Mouse (Mus musculus) thymus, postnatal 4 days (tissue): ENCODE data around the gene Kirrel2.
A peak's percentile ranks its signal among the peaks of the same experiment; 100 is the strongest.

Experiments
- DNase-seq: peaks from one replicate; pipeline ENCODE4 v3.0.0; 2021

Kirrel2 gene

DNA sequence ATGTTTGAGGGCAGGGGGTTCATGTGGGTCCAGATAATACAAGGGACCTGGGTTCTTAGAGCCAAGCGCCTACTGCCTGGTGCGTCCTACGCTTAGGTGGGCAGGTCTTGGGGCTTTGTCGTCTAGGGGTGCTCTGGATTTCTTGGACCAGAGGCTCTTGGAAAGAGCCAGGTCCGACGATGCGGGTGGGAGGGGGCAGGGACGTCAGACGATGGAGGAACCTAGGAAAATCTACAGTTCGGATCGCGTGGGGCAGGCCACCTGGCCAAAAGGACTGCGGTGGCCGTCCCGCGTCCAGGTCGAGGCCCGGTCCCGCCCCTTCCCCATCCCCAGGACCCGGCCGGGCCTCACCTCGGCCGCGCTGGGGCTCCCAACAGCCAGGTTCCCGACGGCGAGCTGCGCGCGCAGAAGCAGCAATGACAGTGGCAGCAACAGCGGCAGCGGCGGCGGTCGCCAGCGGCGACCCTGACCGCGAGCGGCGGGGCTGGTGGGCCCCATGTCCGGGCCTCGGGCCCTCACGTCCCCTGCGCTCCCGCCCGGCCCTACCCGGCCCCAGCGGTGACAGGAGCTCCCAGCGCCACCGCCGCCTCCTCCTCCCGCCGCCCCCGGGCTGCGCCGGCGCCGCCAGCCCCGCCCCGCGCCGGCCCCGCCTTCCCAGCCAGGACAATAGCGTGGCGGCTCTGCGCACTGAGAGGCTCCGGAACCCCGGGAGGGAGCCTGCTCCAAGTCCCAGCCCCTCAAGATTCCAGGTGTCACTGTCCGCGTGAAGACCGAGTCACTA is 12.3 kb downstream of the Kirrel2 start, which contains the start of gene Aplp1:
Gene Aplp1, minus strand, starts transcription at position 565 of the 781 bp plus-strand sequence.
- peak; percentile 73 for DNase-seq

DNA sequence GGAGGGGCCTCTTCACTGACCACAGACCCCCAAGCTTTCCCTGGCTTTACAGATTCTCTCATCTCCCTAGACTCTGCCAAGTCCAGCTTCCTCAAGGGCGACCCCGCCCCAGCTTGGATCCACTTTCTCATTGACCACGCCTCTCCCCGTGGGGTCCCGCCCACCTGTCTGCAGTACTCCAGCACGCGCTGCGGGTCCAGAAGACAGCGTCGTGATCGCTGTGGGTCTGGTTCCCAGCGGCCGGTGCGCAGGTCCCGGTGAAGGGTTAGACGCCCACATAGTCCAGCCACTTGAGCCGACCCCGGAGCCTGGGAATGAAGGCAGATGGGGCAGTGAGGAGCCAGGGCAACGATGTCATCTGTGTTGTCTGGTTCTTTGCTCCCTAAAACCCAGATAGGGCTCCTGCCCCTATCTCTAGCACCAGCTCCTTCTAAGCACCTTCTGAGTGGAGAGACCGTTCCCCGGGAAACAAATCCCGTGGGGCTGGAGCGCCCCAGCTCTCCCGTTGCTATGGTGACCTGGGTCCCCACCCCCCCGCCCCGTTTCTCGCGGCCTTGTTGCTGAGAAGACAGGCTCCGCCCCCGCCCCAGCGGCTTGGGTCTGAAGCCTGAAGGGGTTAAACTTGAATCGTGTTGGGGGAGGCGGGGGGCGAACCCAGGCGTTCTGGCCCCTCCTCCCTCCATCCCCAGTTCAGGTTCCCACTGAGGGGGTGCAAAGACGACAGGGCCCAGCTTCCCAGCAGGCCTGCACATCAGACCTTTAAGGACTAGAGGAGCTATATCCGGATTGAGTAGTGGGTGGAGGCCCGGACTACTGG is 13.1 kb downstream of the Kirrel2 start:
- peak; percentile 53 for DNase-seq

- no peak for DNase-seq
These were observed 13.8 kb downstream of the Kirrel2 start for GRCm38 (mm10) chr7:30443696-30444095.

GRCm38 (mm10) chr7:30440697-30441096 is 16.8 kb downstream of the Kirrel2 start:
- peak; percentile 78 for DNase-seq

GRCm38 (mm10) chr7:30439734-30440133 is 17.8 kb downstream of the Kirrel2 start:
- DNase-seq: no peak

- peak; percentile 51 for DNase-seq
These were observed 20.6 kb downstream of the Kirrel2 start for GRCm38 (mm10) chr7:30436879-30437278.

DNA sequence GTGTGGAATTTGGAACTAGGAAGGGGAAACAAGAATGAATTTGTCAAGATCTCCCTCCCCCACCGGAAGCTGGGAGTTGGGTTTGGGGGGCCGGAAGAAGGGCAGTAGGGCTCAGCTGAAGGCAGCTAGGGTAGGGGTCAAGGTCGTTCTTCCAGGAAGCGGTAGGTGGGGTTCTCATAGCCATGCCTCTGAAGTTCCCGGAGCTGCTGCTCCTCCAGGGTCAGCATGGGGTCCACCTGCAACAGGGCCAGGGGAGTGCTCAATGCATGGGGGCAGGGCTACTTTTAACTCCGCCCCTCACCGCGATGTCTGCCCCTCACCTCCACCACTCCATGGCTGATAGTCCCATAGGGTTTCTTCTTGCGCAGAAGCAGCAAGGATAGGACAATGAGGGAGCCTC is 22.3 kb downstream of the Kirrel2 start:
- no peak for DNase-seq

GRCm38 (mm10) chr7:30434701-30435100 is 22.8 kb downstream of the Kirrel2 start:
- DNase-seq: no peak

GRCm38 (mm10) chr7:30434238-30434637 is 23.3 kb downstream of the Kirrel2 start:
- DNase-seq: peak; percentile 76

- peak; percentile 82 for DNase-seq
These were observed 25.7 kb downstream of the Kirrel2 start for GRCm38 (mm10) chr7:30431793-30432192.

DNA sequence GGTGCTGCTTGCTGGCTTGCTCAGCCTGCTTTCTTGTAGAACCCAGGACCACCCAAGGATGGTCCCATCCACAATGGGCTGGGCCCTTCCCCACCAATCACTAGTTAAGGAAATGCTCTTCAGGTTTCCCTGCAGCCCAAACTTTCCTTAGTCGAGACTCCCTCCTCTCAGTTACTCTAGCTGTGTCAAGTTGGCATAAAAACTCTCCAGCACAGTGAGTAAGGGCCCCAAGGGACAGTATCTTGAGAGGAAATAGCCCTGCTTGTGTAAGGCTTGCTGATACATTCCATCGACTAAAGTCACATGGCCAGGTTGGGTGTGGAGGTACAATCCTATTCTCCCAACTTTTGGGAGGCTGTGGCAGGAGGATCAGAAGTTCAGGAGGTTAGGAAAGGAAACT is 27.3 kb downstream of the Kirrel2 start:
- DNase-seq: no peak

DNA sequence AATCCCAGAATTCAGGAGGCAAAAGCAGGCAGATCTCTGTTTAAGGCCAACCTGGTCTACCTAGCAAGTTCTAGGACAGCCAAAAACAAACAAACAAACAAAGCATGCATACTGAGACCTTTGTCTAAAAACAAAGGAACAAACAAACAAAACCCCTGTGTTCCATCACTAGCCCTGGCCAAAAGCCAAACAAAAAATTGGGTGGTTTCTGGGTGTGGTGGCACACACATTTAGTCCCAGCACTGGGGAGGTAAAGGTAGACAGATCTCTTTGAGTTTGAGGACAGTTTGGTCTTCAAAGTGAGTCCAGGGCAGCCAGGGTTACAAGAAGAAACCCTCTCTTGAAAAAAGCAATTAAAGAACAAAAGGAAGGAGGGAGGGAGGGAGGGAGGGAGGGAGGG is 28.2 kb downstream of the Kirrel2 start:
- no peak for DNase-seq

DNA sequence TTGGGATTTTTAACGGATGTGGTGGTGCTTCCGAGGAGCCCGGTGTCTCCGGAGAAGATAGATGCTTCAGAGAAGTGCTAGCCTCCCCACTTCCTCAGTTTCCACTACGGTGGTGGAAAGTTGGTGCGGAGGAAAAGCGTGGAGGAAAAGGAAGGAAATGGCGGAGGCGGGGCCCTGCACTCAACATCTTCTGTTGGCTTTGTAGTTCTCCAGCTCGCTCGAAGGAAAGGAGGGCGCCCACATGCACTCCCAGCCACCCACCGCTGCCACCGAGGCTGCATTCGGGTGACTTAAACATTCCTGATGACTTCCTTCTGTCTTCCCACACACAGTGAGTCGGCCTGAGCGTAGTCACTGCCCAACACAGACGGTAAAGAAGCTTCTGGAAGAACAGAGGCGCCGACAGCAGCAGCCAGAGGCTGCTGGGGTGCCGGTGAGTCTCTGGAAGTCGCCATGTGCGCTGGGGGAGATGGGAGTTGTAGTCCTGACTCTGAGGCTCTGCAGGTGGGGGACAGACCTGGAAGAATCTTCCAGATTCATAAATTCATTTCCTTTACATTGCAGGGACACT is 34.3 kb downstream of the Kirrel2 start:
- peak; percentile 74 for DNase-seq

DNA sequence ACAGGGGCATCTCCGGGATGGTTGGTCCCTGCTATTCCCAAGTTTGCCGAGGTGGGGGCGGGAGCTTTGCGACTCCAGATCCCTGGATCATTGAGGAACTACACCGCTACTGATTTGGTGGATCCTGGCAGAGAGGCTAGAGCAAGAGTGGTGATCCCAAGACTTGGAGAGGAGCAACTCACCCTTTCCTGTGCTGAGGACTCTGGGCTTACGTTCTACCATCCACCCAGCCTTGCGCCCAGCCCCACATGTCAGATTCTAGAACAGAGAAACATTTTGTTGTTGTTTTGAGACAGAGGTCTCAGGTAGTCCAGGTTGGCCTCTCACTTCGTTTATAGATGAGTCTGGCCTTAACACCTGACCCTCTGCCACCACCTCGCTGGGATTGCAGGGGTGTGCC is 34.9 kb downstream of the Kirrel2 start:
- DNase-seq: peak; percentile 58

GRCm38 (mm10) chr7:30421890-30422435 is 35.5 kb downstream of the Kirrel2 start:
- peak; percentile 98 for DNase-seq

GRCm38 (mm10) chr7:30421175-30421889 is 36.2 kb downstream of the Kirrel2 start, which contains the start of gene Nfkbid:
TSS of gene Nfkbid (plus strand) at chr7:30421732.
- peak; percentile 95 for DNase-seq

DNA sequence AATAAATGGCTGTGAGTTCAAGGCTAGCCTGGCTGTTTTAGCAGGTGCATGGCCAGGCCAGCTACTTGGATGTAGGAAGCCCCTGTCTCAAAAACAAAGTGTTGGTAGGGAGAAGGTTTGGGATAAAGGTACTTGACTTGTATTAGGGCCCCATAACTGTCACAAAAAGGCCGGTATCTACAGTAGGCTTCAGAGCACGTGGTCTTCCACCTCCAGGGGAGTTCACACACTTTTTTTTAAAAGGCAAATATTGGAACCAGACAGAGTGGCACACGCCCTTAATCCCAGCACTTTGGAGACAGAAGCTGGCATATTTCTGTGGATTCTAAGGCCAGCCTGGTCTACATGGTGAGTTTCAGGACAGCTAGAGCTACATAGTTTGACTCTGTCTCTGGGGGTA is 36.8 kb downstream of the Kirrel2 start:
- no peak for DNase-seq

- peak; percentile 70 for DNase-seq
These were observed 37.7 kb downstream of the Kirrel2 start, which contains the start of gene Hcst for GRCm38 (mm10) chr7:30419561-30420499. TSS of gene Hcst (minus strand) at chr7:30419854.

DNA sequence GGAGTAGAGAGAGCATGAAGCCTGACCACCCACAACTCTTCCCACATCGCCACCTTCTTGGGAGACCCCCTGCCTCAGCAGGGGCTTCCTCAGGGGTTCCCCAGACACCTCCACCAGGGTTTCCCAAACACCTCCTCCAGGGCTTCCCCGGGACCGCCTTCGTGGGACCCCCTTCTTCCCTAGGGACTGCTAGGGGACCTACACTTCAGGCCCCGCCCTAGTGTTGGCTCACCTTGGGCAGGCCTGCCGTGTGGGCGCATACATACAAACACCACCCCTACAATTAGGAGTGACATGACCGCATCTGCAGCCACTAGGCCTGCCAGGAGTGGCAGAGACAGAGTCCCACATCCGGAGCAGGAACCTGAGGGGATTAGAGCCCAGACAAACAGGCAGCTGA is 39.6 kb downstream of the Kirrel2 start:
- peak; percentile 60 for DNase-seq

- DNase-seq: peak; percentile 20
These were observed 43.9 kb downstream of the Kirrel2 start, which contains the start of gene Tyrobp for GRCm38 (mm10) chr7:30413596-30413995. TSS of gene Tyrobp (plus strand) at chr7:30413760.

- DNase-seq: peak; percentile 59
These were observed 44.7 kb downstream of the Kirrel2 start for GRCm38 (mm10) chr7:30412735-30413147.
